Mouse (Mus musculus) kidney, postnatal 0 days (tissue): ENCODE data around the gene Ubash3b. TPM values are rescaled to one million over a fixed set of nuclear protein-coding genes. Genes with fewer than 3 reads are reported as not detected.

Source experiments
- ATAC-seq: fragments of 200-750 bp; cut with Nextera tagmentation; replicated peaks from 2 replicates; pipeline ENCODE4 v1.8.0; 2017; ENCODE audit warnings: low read depth, moderate number of reproducible peaks, moderate TSS enrichment, moderate library complexity; ENCODE audit not compliant: low FRiP score
- DNase-seq: peaks from one replicate; pipeline ENCODE4 v3.0.0-alpha.2; 2016; ENCODE audit warnings: low spot score
- H3K27ac ChIP-seq: fragments of 300-500 bp; sonication (generic); 2 replicates; pipeline ENCODE4 v1.5.1; 2014; ENCODE audit warnings: mild to moderate bottlenecking
- H3K27me3 ChIP-seq: fragments of 300-500 bp; sonication (generic); 2 replicates; pipeline ENCODE4 v1.6.1; 2014; ENCODE audit warnings: low read length, mixed read lengths; ENCODE audit not compliant: insufficient read depth
- H3K36me3 ChIP-seq: fragments of 300-500 bp; sonication (generic); 2 replicates; pipeline ENCODE4 v1.6.1; 2014; ENCODE audit warnings: low read length, mixed read lengths; ENCODE audit not compliant: insufficient read depth
- H3K4me1 ChIP-seq: fragments of 300-500 bp; sonication (generic); replicated peaks from 2 replicates; pipeline ENCODE4 v1.6.1; 2014; ENCODE audit warnings: antibody characterized with exemption, low read length, mixed read lengths; ENCODE audit not compliant: insufficient read depth
- H3K4me2 ChIP-seq: fragments of 300-500 bp; sonication (generic); 2 replicates; pipeline ENCODE4 v1.6.1; 2014; ENCODE audit warnings: mild to moderate bottlenecking, low read length, moderate library complexity, mixed read lengths
- H3K4me3 ChIP-seq: fragments of 300-500 bp; sonication (generic); replicated peaks from 2 replicates; pipeline ENCODE4 v1.5.1; 2014; ENCODE audit warnings: low read depth, low read length
- H3K9ac ChIP-seq: fragments of 300-500 bp; sonication (generic); 2 replicates; pipeline ENCODE4 v1.6.1; 2014; ENCODE audit warnings: low read depth, low read length
- H3K9me3 ChIP-seq: fragments of 300-500 bp; sonication (generic); replicated peaks from 2 replicates; pipeline ENCODE4 v1.6.1; 2016; ENCODE audit warnings: low read length, inconsistent platforms, mixed read lengths
- CTCF ChIP-seq: IDR thresholded peaks from 2 replicates; pipeline ENCODE4 v1.5.1; 2016; ENCODE audit warnings: antibody characterized with exemption, low read depth, mild to moderate bottlenecking, moderate library complexity
- WGBS: fragments of 180-500 bp; shearing (Covaris S2); extraction: QIAGEN DNeasy Blood & Tissue Kit; methylation state at CpG from one replicate; pipeline ENCODE4 v1.1.7; 2014; 5-methylcytosine and 5-hydroxymethylcytosine counted together
- polyA plus RNA-seq: library from polyadenylated mRNA; unstranded; fragments of >200 nt; fragmentation: Nextera tagmentation; extraction: Ambion mirVana; gene quantifications from 2 replicates; pipeline ENCODE4 v1.2.1, GENCODE M21; 2015

Ubash3b gene
- polyA plus RNA-seq, 1 experiment from 2014 or later: 7.5 TPM

- Histone ChIP-seq H3K36me3 (no peaks in the 10 kb centered on the region), H3K4me3 (no peak overlapping the region), H3K4me1 (no peaks in the 10 kb centered on the region), H3K27me3 (no peaks in the 10 kb centered on the region), H3K4me2 (no peak overlapping the region), H3K9ac (no peak overlapping the region), H3K27ac (no peak overlapping the region), H3K9me3 (no peaks in the 10 kb centered on the region)
- no peak for TF ChIP-seq CTCF
- ATAC-seq: no peak
- DNase-seq: no peak
- WGBS: 94% methylated on average over 7 of the region's 7 CpGs
Measured at GRCm38 (mm10) chr9:41048216-41048615, 113.3 kb downstream of the Ubash3b start.

DNA sequence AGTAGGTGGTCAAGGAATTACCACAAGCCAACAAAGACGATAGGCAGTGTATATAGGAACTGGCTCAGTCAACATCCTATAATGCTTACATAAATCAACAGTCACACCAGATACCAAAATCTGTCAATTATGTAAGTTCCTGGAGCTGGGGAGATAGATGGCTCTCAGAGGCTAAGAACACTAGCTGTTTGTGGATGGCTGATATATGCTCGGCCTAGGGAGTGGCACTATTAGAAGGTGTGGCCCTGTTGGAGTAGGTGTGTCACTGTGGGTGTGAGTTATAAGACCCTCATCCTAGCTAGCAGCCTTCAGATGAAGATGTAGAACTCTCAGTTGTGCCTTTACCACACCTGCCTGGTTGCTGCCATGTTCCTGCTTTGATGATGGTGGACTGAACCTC, 113.8 kb downstream of the Ubash3b start:
- H3K4me1 ChIP-seq: no peaks in the 10 kb centered on the region
- no peak for DNase-seq
- H3K4me2 ChIP-seq: no peak overlapping the region
- no peak overlapping the region for H3K9ac ChIP-seq
- 0 out of 2 replicates have a peak, but pooled peaks cover 2% of the 10 kb centered on the region for H3K36me3 ChIP-seq
- H3K27ac ChIP-seq: no peak overlapping the region
- TF ChIP-seq CTCF: no peak
- no peak overlapping the region for H3K4me3 ChIP-seq
- 90% methylated on average over 2 of the region's 2 CpGs for WGBS
- ATAC-seq: no peak
- no peaks in the 10 kb centered on the region for H3K9me3 ChIP-seq
- H3K27me3 ChIP-seq: no peaks in the 10 kb centered on the region

DNA sequence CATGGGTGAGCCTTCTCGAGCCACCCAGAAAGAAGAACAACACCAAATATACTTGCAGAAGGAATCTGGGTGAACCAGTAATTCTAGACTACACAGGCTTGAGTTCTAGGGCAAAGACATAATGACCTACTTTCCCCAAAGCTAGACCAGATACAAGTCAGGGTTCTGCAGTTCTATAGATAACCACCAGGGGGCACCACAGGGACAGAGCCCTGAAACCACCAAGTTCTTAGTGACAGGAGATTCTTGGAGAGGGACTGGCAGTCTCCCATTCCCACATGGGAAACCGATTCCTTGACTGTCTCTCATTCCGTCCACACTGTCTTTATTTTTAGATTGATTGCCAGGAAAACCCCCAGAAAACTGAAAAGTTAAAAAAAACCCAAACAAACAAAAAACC, 116.9 kb downstream of the Ubash3b start:
- Histone ChIP-seq H3K9ac (no peak overlapping the region), H3K36me3 (0 out of 2 replicates have a peak, but pooled peaks cover 4% of the 10 kb centered on the region), H3K4me3 (no peak overlapping the region), H3K27ac (no peak overlapping the region), H3K9me3 (no peaks in the 10 kb centered on the region), H3K4me1 (no peaks in the 10 kb centered on the region), H3K4me2 (no peak overlapping the region), H3K27me3 (no peaks in the 10 kb centered on the region)
- peak; percentile 97 for TF ChIP-seq CTCF
- 6% methylated on average over 3 of the region's 3 CpGs for WGBS
- no peak for ATAC-seq
- DNase-seq: peak; percentile 91

- no peaks in the 10 kb centered on the region for H3K27me3 ChIP-seq
- no peak overlapping the region for H3K4me2 ChIP-seq
- no peak overlapping the region for H3K27ac ChIP-seq
- 88% methylated on average over 5 of the region's 5 CpGs for WGBS
- 0 out of 2 replicates have a peak, but pooled peaks cover 4% of the 10 kb centered on the region for H3K36me3 ChIP-seq
- no peaks in the 10 kb centered on the region for H3K4me1 ChIP-seq
- H3K4me3 ChIP-seq: no peak overlapping the region
- DNase-seq (no peak), ATAC-seq (no peak)
- no peak overlapping the region for H3K9ac ChIP-seq
- no peaks in the 10 kb centered on the region for H3K9me3 ChIP-seq
- no peak for TF ChIP-seq CTCF
Measured at GRCm38 (mm10) chr9:41043641-41044040, 117.9 kb downstream of the Ubash3b start.

- H3K27ac ChIP-seq: no peak overlapping the region
- no peak overlapping the region for H3K4me2 ChIP-seq
- no peak for ATAC-seq
- TF ChIP-seq CTCF: no peak
- no peak overlapping the region for H3K9ac ChIP-seq
- H3K36me3 ChIP-seq: 0 out of 2 replicates have a peak, but pooled peaks cover 4% of the 10 kb centered on the region
- no peaks in the 10 kb centered on the region for H3K4me1 ChIP-seq
- no peak overlapping the region for H3K4me3 ChIP-seq
- H3K9me3 ChIP-seq: no peaks in the 10 kb centered on the region
- WGBS: 53% methylated on average over 3 of the region's 3 CpGs
- H3K27me3 ChIP-seq: no peaks in the 10 kb centered on the region
- no peak for DNase-seq
Measured at GRCm38 (mm10) chr9:41041404-41041803, 120.1 kb downstream of the Ubash3b start.

DNA sequence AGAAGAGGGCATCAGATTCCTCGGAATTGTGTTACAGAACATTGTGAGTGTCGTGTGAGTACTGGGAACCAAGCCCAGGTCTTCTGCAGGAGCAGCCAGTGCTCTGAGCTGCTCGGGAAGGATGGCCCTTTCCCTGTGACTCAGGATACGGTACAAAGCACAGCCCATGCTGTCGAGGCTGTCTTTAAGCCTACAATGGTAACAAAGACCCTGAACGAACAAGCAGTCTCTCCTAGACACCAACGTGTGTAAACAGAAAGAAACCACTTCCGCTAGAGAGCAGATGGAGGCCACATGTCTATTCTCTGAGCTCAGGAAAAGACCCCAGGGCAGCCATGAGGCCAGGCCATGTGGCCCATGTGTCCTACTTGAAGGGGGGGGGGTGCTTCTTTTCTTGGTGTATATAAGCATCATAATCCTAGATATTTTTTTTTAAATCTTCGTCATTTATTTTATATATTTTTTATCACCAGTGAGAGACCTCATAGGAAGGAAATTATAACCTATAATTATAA, 123.3 kb downstream of the Ubash3b start:
- DNase-seq (no peak), ATAC-seq (no peak)
- Histone ChIP-seq H3K4me2 (no peak overlapping the region), H3K4me1 (no peaks in the 10 kb centered on the region), H3K4me3 (no peak overlapping the region), H3K36me3 (0 out of 2 replicates have a peak, but pooled peaks cover 4% of the 10 kb centered on the region), H3K9ac (no peak overlapping the region), H3K27ac (no peak overlapping the region), H3K9me3 (no peaks in the 10 kb centered on the region), H3K27me3 (no peaks in the 10 kb centered on the region)
- 71% methylated on average over 9 of the region's 9 CpGs for WGBS
- TF ChIP-seq CTCF: no peak
